Mouse (Mus musculus) embryonic facial prominence, embryonic 13.5 days (tissue): ENCODE results near the gene Dhrs11. TPM values are rescaled to one million over a fixed set of nuclear protein-coding genes. Genes with fewer than 3 reads are reported as not detected.
"Not testable (repeated sequence)": the region's sequence is repeated elsewhere in the genome, so short reads cannot be mapped to it uniquely, and the experiment has no call there.

Source experiments
- ATAC-seq: fragments of 200-750 bp; cut with Nextera tagmentation; 2 replicates; pipeline ENCODE4 v1.8.0; 2017; ENCODE audit warnings: low read depth; ENCODE audit not compliant: insufficient number of reproducible peaks, insufficient read depth, low FRiP score, low TSS enrichment
- H3K27ac ChIP-seq: fragments of 300-500 bp; sonication (generic); 2 replicates; pipeline ENCODE4 v1.5.1; 2015; ENCODE audit warnings: moderate library complexity, mild to moderate bottlenecking, inconsistent platforms
- H3K27me3 ChIP-seq: fragments of 300-500 bp; sonication (generic); 2 replicates; pipeline ENCODE4 v1.6.1; 2015; ENCODE audit warnings: mild to moderate bottlenecking, inconsistent platforms
- H3K36me3 ChIP-seq: fragments of 300-500 bp; sonication (generic); 2 replicates; pipeline ENCODE4 v1.6.1; 2015; ENCODE audit warnings: mild to moderate bottlenecking, inconsistent platforms
- H3K4me1 ChIP-seq: fragments of 300-500 bp; sonication (generic); 2 replicates; pipeline ENCODE4 v1.6.1; 2015; ENCODE audit warnings: inconsistent platforms
- H3K4me2 ChIP-seq: fragments of 300-500 bp; sonication (generic); 2 replicates; pipeline ENCODE4 v1.6.1; 2015; ENCODE audit warnings: moderate library complexity, mild to moderate bottlenecking, inconsistent platforms
- H3K4me3 ChIP-seq: fragments of 300-500 bp; sonication (generic); 2 replicates; pipeline ENCODE4 v1.5.1; 2015; ENCODE audit warnings: mild to moderate bottlenecking, inconsistent platforms
- H3K9ac ChIP-seq: fragments of 300-500 bp; sonication (generic); 2 replicates; pipeline ENCODE4 v1.6.1; 2015; ENCODE audit warnings: mild to moderate bottlenecking, inconsistent platforms
- H3K9me3 ChIP-seq: fragments of 300-500 bp; sonication (generic); 2 replicates; pipeline ENCODE4 v1.6.1; 2016; ENCODE audit warnings: inconsistent platforms
- WGBS: fragments of 180-500 bp; shearing (Covaris S2); methylation state at CpG from one replicate; pipeline ENCODE4 v1.1.7; 2015; ENCODE audit warnings: mixed read lengths; 5-methylcytosine and 5-hydroxymethylcytosine counted together
- polyA plus RNA-seq: library from polyadenylated mRNA; unstranded; fragments of >200 nt; fragmentation: Nextera tagmentation; extraction: Ambion mirVana; gene quantifications from 2 replicates; pipeline ENCODE4 v1.2.1, GENCODE M21; 2015

The Dhrs11 gene
- polyA plus RNA-seq, 1 experiment from 2014 or later, result 12.5 TPM

GRCm38 (mm10) chr11:84855285-84855684, 26.5 kb upstream of the Dhrs11 start:
- H3K27ac ChIP-seq, result no peak overlapping the region
- H3K9ac ChIP-seq, result no peak overlapping the region
- no peak overlapping the region for H3K4me3 ChIP-seq
- H3K4me2 ChIP-seq, result no peak overlapping the region
- no peaks in the 10 kb centered on the region for H3K4me1 ChIP-seq
- no peaks in the 10 kb centered on the region for H3K27me3 ChIP-seq
- WGBS, result 92% methylated on average over 6 of the region's 6 CpGs
- ATAC-seq, result no peak
- peaks cover 70% of the 10 kb centered on the region for H3K36me3 ChIP-seq
- no peaks in the 10 kb centered on the region for H3K9me3 ChIP-seq

DNA sequence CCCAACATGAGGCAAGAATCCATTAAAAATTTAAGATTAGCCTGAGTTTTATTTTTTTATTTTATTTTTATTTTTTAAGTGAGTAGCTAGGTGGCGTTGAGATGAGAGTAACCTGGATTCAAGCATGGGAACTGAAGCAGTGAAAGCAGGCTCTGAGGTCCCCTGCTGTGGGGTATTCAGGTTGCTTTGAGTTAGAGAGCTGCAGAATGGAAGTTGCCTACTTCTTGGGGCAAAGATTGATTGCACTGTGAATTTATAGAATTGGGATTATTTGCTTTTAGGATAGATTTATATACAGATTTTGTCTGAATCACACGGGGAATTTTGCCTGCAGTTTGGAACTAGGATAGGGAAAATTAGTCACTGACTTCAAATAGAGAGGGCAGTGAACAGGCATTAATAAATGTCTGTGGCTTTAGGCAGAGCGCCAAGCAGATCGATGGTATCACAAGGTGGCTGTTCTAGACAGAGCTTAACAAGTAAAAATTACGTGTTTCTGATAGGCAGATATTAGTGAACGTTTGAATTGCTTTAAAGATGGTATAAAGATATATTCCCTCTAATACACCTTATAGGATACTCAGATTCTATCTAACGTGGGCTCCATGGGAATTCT, 18.8 kb upstream of the Dhrs11 start:
- no peak overlapping the region for H3K27ac ChIP-seq
- no peak overlapping the region for H3K4me2 ChIP-seq
- no peak for ATAC-seq
- peaks cover 72% of the 10 kb centered on the region for H3K36me3 ChIP-seq
- no peaks in the 10 kb centered on the region for H3K4me1 ChIP-seq
- H3K9me3 ChIP-seq, result no peaks in the 10 kb centered on the region
- H3K27me3 ChIP-seq, result no peaks in the 10 kb centered on the region
- H3K9ac ChIP-seq, result no peak overlapping the region
- 87% methylated on average over 7 of the region's 7 CpGs for WGBS
- no peak overlapping the region for H3K4me3 ChIP-seq

GRCm38 (mm10) chr11:84846741-84847474, 18.1 kb upstream of the Dhrs11 start:
- WGBS, result 94% methylated on average over 15 of the region's 15 CpGs

DNA sequence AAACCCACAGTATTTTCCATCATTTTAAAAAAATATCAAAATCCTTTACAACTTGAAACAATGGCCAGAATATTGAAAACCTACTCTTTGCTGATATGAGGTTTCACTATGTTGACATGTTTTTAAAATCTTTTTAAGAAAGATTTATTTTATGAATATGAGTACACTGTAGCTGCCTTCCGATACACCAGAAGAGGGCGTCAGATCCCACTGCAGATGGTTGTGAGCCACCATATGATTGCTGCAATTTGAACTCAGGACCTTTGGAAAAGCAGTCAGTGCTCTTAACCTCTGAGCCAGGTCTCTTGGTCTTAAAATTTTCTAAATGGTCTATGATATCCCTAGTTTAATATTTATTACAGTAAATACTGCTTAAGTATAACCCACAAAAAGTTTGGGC, 10.5 kb upstream of the Dhrs11 start:
- 93% methylated on average over 2 of the region's 2 CpGs for WGBS
- Histone ChIP-seq H3K4me1 (no peaks in the 10 kb centered on the region), H3K27me3 (no peaks in the 10 kb centered on the region), H3K36me3 (peaks cover 69% of the 10 kb centered on the region), H3K9ac (no peak overlapping the region), H3K27ac (no peak overlapping the region), H3K4me2 (no peak overlapping the region), H3K4me3 (no peak overlapping the region), H3K9me3 (no peaks in the 10 kb centered on the region)
- ATAC-seq, result no peak

More at GRCm38 (mm10) chr11:84846741-84847474, 18.1 kb upstream of the Dhrs11 start:
- peaks cover 67% of the 10 kb centered on the region for H3K36me3 ChIP-seq
- no peak overlapping the region for H3K4me3 ChIP-seq
- no peaks in the 10 kb centered on the region for H3K27me3 ChIP-seq
- no peaks in the 10 kb centered on the region for H3K9me3 ChIP-seq
- no peak overlapping the region for H3K9ac ChIP-seq
- H3K4me2 ChIP-seq, result no peak overlapping the region
- H3K4me1 ChIP-seq, result no peaks in the 10 kb centered on the region
- no peak overlapping the region for H3K27ac ChIP-seq
- ATAC-seq, result no peak

- not testable (repeated sequence) for ATAC-seq, H3K27me3 ChIP-seq, H3K9me3 ChIP-seq
- Histone ChIP-seq H3K9ac (peak overlapping the region; percentile 91), H3K4me2 (peak overlapping the region; percentile 86), H3K4me3 (peak overlapping the region; percentile 77), H3K36me3 (peaks cover 36% of the 10 kb centered on the region), H3K27ac (peak overlapping the region; percentile 73; the same call in 1 of the 2 replicates), H3K4me1 (peaks cover 22% of the 10 kb centered on the region)
- 73% methylated on average over 11 of the region's 11 CpGs for WGBS
These were observed 701 bp upstream of the Dhrs11 start for GRCm38 (mm10) chr11:84829495-84829894.

DNA sequence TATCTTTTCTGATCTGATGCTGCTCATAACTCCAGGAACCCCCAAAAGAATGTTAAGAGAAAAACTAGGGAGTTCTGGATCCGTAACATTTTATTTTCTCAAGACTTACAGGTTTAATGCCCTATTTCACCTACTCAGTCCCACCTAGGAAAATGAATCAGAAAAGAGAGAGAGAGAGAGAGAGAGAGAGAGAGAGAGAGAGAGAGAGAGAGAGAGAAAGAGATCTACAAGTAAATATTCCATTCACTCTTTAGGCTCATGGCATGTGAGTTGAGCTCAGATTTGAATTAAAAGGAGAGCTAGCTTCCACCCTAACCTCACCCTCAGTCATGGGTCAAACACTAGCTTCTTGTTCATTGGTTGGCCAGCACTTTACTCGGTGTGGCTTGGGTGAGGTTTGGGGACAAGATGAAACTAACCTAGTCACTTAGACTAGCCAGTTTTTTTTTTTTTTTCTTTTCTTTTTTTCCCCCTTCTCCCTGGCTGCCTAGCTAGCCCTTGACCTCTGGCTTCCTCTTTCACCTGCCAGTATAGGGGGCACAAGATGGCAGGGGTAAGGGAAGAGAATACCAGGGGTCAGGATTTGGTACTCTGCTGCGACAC, 792 bp downstream of the Dhrs11 start:
- Histone ChIP-seq H3K4me2 (peak overlapping the region; percentile 86), H3K36me3 (peaks cover 23% of the 10 kb centered on the region), H3K4me3 (peak overlapping the region; percentile 77), H3K27me3 (no peaks in the 10 kb centered on the region), H3K4me1 (peaks cover 22% of the 10 kb centered on the region), H3K9me3 (no peaks in the 10 kb centered on the region), H3K9ac (peak overlapping the region; percentile 91), H3K27ac (no peak overlapping the region)
- no peak for ATAC-seq
- 47% methylated on average over 3 of the region's 3 CpGs for WGBS

GRCm38 (mm10) chr11:84827492-84827891, 1.3 kb downstream of the Dhrs11 start:
- no peak for ATAC-seq
- H3K4me3 ChIP-seq, result no peak overlapping the region
- H3K27ac ChIP-seq, result no peak overlapping the region
- no peaks in the 10 kb centered on the region for H3K9me3 ChIP-seq
- H3K36me3 ChIP-seq, result peaks cover 20% of the 10 kb centered on the region
- peak overlapping the region; percentile 86 for H3K4me2 ChIP-seq
- 0 out of 2 replicates have a peak overlapping the region, but pooled peaks have one; percentile 32 for H3K9ac ChIP-seq
- no peaks in the 10 kb centered on the region for H3K27me3 ChIP-seq
- H3K4me1 ChIP-seq, result peaks cover 22% of the 10 kb centered on the region

GRCm38 (mm10) chr11:84826185-84826584, 2.6 kb downstream of the Dhrs11 start:
- WGBS, result 81% methylated on average over 3 of the region's 3 CpGs
- peak overlapping the region; percentile 27; the same call in 1 of the 2 replicates for H3K9ac ChIP-seq
- no peak for ATAC-seq

GRCm38 (mm10) chr11:84825261-84825807, 3.5 kb downstream of the Dhrs11 start:
- Histone ChIP-seq H3K9me3 (no peaks in the 10 kb centered on the region), H3K27ac (no peak overlapping the region), H3K4me3 (no peak overlapping the region), H3K9ac (no peak overlapping the region), H3K36me3 (peaks cover 10% of the 10 kb centered on the region), H3K4me1 (peaks cover 22% of the 10 kb centered on the region), H3K4me2 (no peak overlapping the region), H3K27me3 (no peaks in the 10 kb centered on the region)
- 89% methylated on average over 10 of the region's 10 CpGs for WGBS
- ATAC-seq, result no peak

More at GRCm38 (mm10) chr11:84826185-84826584, 2.6 kb downstream of the Dhrs11 start:
- H3K27ac ChIP-seq, result no peak overlapping the region; the same call in 1 of the 2 replicates
- H3K4me1 ChIP-seq, result peaks cover 22% of the 10 kb centered on the region
- H3K27me3 ChIP-seq, result no peaks in the 10 kb centered on the region
- H3K36me3 ChIP-seq, result peaks cover 13% of the 10 kb centered on the region
- no peak overlapping the region for H3K4me2 ChIP-seq
- no peaks in the 10 kb centered on the region for H3K9me3 ChIP-seq
- no peak overlapping the region for H3K4me3 ChIP-seq

GRCm38 (mm10) chr11:84823484-84823897, 5.3 kb downstream of the Dhrs11 start:
- Histone ChIP-seq H3K9ac (no peak overlapping the region), H3K36me3 (peaks cover 7% of the 10 kb centered on the region), H3K4me2 (no peak overlapping the region), H3K27ac (no peak overlapping the region), H3K4me3 (no peak overlapping the region), H3K4me1 (peaks cover 19% of the 10 kb centered on the region), H3K9me3 (no peaks in the 10 kb centered on the region), H3K27me3 (no peaks in the 10 kb centered on the region)
- 67% methylated on average over 10 of the region's 10 CpGs for WGBS
- no peak for ATAC-seq

GRCm38 (mm10) chr11:84822487-84822886, 6.3 kb downstream of the Dhrs11 start:
- no peak overlapping the region for H3K9ac ChIP-seq

More at GRCm38 (mm10) chr11:84822487-84822886, 6.3 kb downstream of the Dhrs11 start:
- H3K27me3 ChIP-seq, result no peaks in the 10 kb centered on the region
- WGBS, result 84% methylated on average over 5 of the region's 5 CpGs
- H3K9me3 ChIP-seq, result no peaks in the 10 kb centered on the region
- H3K4me2 ChIP-seq, result no peak overlapping the region
- H3K4me1 ChIP-seq, result peaks cover 16% of the 10 kb centered on the region; the same call in 1 of the 2 replicates
- no peak overlapping the region for H3K4me3 ChIP-seq
- H3K27ac ChIP-seq, result no peak overlapping the region
- peaks cover 7% of the 10 kb centered on the region for H3K36me3 ChIP-seq
- no peak for ATAC-seq
